Mouse (Mus musculus) cerebellum, adult 2 months (tissue): ENCODE results near the gene U2af1.

Experiments
- CTCF ChIP-seq: fragments of 200-500 bp; IDR thresholded peaks from 2 replicates; pipeline ENCODE4 v1.5.1; 2011; ENCODE audit warnings: low read depth, mild to moderate bottlenecking, control low read depth, low read length, moderate library complexity, borderline replicate concordance; ENCODE audit not compliant: insufficient read depth
- POLR2A ChIP-seq: fragments of 200-500 bp; IDR thresholded peaks from 2 replicates; pipeline ENCODE4 v1.6.1; 2011; ENCODE audit warnings: low read length, control low read depth, borderline replicate concordance; ENCODE audit not compliant: insufficient read depth

- TF ChIP-seq CTCF (no peak), POLR2A (no peak)
Measured at GRCm38 (mm10) chr17:31677507-31677906, 18.8 kb upstream of the U2af1 start, which contains the start of gene Cryaa.
